Mouse (Mus musculus) Patski (cell line): ENCODE data around the gene 4921517D22Rik. TPM values are rescaled to one million over a fixed set of nuclear protein-coding genes. Genes with fewer than 3 reads are reported as not detected.
"Not testable (repeated sequence)": the region's sequence is repeated elsewhere in the genome, so short reads cannot be mapped to it uniquely, and the experiment has no call there.

ENCODE experiments used
- ATAC-seq: fragments of 100-300 bp; one replicate; pipeline ENCODE4 v1.8.0; 2021
- CTCF ChIA-PET: fragments of 350-600 bp; sonication (Branson Sonifier 250); formaldehyde crosslinking; loops from one replicate; lab custom pipeline; 2022; ENCODE audit warnings: inconsistent platforms; lab: Charles Lee
- POLR2A ChIA-PET: fragments of 350-600 bp; sonication (Branson Sonifier 250); formaldehyde crosslinking; loops from one replicate; lab custom pipeline; 2022; ENCODE audit warnings: antibody characterized with exemption, inconsistent platforms; lab: Charles Lee
- DNase-seq: peaks from one replicate; pipeline ENCODE4 v3.0.0-alpha.2; 2011; ENCODE audit warnings: low read depth, low spot score
- H3K27me3 ChIP-seq: fragments of 371-371 bp; one replicate; pipeline ENCODE4 v1.5.1; 2021
- CTCF ChIP-seq: fragments of 100-300 bp; IDR thresholded peaks from one replicate; pipeline ENCODE4 v1.5.1; 2021
- in situ Hi-C: fragments of 300-500 bp; cut with MboI; formaldehyde crosslinking; loops from 3 replicates; pipeline ENCODE4 v1.11.1; 2018; ENCODE audit warnings: low pct_unique_long_range_greater_than_20kb, mixed read lengths
- polyA plus RNA-seq: library from polyadenylated mRNA; unstranded; gene quantifications from one replicate; pipeline ENCODE4 v1.2.3, GENCODE M21; 2021

Gene 4921517D22Rik
- polyA plus RNA-seq, 1 experiment from 2014 or later: not detected

GRCm38 (mm10) chr13:59726139-59726867, 32.4 kb upstream of the 4921517D22Rik start:
- ATAC-seq: no peak
- DNase-seq: no peak
- TF ChIP-seq CTCF: no peak
- ChIA-PET POLR2A (interaction anchor here (1.2 kb wide), 1 partner anchor 42 kb away, joined by 3 read pairs; no protein-coding TSS in a partner anchor), CTCF (no interaction called here)
- H3K27me3 ChIP-seq: no peaks in the 10 kb centered on the region
- in situ Hi-C loops: loop anchor here (5.0 to 10.0 kb wide), 2 partner anchors 209 to 1092 kb away; no protein-coding TSS in a partner anchor

- ATAC-seq, POLR2A ChIA-PET, CTCF ChIA-PET, H3K27me3 ChIP-seq, DNase-seq: not testable (repeated sequence)
- in situ Hi-C loops: loop anchor here (10.0 kb wide), 1 partner anchor 1087 kb away; no protein-coding TSS in a partner anchor
Measured at GRCm38 (mm10) chr13:59722089-59722488, 28.2 kb upstream of the 4921517D22Rik start.

- ChIA-PET POLR2A (no interaction called here), CTCF (interaction anchor here (0.6 to 1.7 kb wide), 2 partner anchors 9 kb away, joined by 3 to 5 read pairs; no protein-coding TSS in a partner anchor)
- in situ Hi-C loops: no loop called here
- no peak for TF ChIP-seq CTCF
- no peaks in the 10 kb centered on the region for H3K27me3 ChIP-seq
- DNase-seq (no peak), ATAC-seq (no peak)
Measured at GRCm38 (mm10) chr13:59719475-59719874, 25.6 kb upstream of the 4921517D22Rik start.

GRCm38 (mm10) chr13:59718857-59719440, 25.0 kb upstream of the 4921517D22Rik start:
- DNase-seq, in situ Hi-C loops, POLR2A ChIA-PET: not testable (repeated sequence)

GRCm38 (mm10) chr13:59713710-59714109, 19.8 kb upstream of the 4921517D22Rik start:
- TF ChIP-seq CTCF: no peak
- ATAC-seq (no peak), DNase-seq (no peak)
- H3K27me3 ChIP-seq: peaks cover 9% of the 10 kb centered on the region
- CTCF ChIA-PET: interaction anchor here (1.0 kb wide), 1 partner anchor 15 kb away, joined by 3 read pairs; no protein-coding TSS in a partner anchor
- in situ Hi-C loops: no loop called here
- POLR2A ChIA-PET: interaction anchor here (0.5 kb wide), 1 partner anchor 29 kb away, joined by 4 read pairs; no protein-coding TSS in a partner anchor

More at GRCm38 (mm10) chr13:59718857-59719440, 25.0 kb upstream of the 4921517D22Rik start:
- CTCF ChIA-PET: interaction anchor here (0.6 to 1.7 kb wide), 2 partner anchors 9 to 10 kb away, joined by 3 to 5 read pairs; no protein-coding TSS in a partner anchor
- H3K27me3 ChIP-seq: not testable (repeated sequence)
- peak; percentile 12 for ATAC-seq

- ATAC-seq: peak; percentile 31
- H3K27me3 ChIP-seq, DNase-seq, in situ Hi-C loops, POLR2A ChIA-PET: not testable (repeated sequence)
- CTCF ChIA-PET: interaction anchor here (1.4 kb wide), 1 partner anchor 17 kb away, joined by 3 read pairs; no protein-coding TSS in a partner anchor
Measured at GRCm38 (mm10) chr13:59711984-59712383, 18.1 kb upstream of the 4921517D22Rik start, which contains the start of gene Spata31d1b. Gene Spata31d1b (plus strand): TSS chr13:59712284.

- DNase-seq (no peak), ATAC-seq (no peak)
- ChIA-PET CTCF (no interaction called here), POLR2A (no interaction called here)
- no peak for TF ChIP-seq CTCF
- H3K27me3 ChIP-seq: peaks cover 9% of the 10 kb centered on the region
- in situ Hi-C loops: no loop called here
Measured at GRCm38 (mm10) chr13:59710230-59710629, 16.3 kb upstream of the 4921517D22Rik start, which contains the start of gene Spata31d1a. Gene Spata31d1a (minus strand): TSS chr13:59710330.

GRCm38 (mm10) chr13:59704562-59704961, 10.7 kb upstream of the 4921517D22Rik start:
- H3K27me3 ChIP-seq: peaks cover 9% of the 10 kb centered on the region
- TF ChIP-seq CTCF: no peak
- no peak for ATAC-seq
- in situ Hi-C loops: no loop called here
- POLR2A ChIA-PET: interaction anchor here (0.6 kb wide), 1 partner anchor 56 kb away, joined by 4 read pairs; no protein-coding TSS in a partner anchor
- CTCF ChIA-PET: no interaction called here
- DNase-seq: no peak

GRCm38 (mm10) chr13:59703514-59703913, 9.6 kb upstream of the 4921517D22Rik start:
- no peak for DNase-seq
- ChIA-PET POLR2A (no interaction called here), CTCF (no interaction called here)
- H3K27me3 ChIP-seq: peaks cover 9% of the 10 kb centered on the region
- in situ Hi-C loops: no loop called here
- TF ChIP-seq CTCF: no peak
- ATAC-seq: no peak

- DNase-seq, CTCF ChIA-PET, POLR2A ChIA-PET, ATAC-seq, in situ Hi-C loops, H3K27me3 ChIP-seq: not testable (repeated sequence)
Measured at GRCm38 (mm10) chr13:59700137-59700536, 6.2 kb upstream of the 4921517D22Rik start.
